Mouse (Mus musculus) hindbrain, embryonic 14.5 days (tissue): Measurements from ENCODE around the gene Cyp27b1. TPM values are rescaled to one million over a fixed set of nuclear protein-coding genes. Genes with fewer than 3 reads are reported as not detected.
A peak's percentile ranks its signal among the peaks of the same experiment; 100 is the strongest.

Experiments
- ATAC-seq: fragments of 200-750 bp; cut with Nextera tagmentation; 2 replicates; pipeline ENCODE4 v1.8.0; 2017; ENCODE audit warnings: moderate number of reproducible peaks, mild to moderate bottlenecking, moderate TSS enrichment, moderate library complexity; ENCODE audit not compliant: low FRiP score
- DNase-seq: peaks from one replicate; pipeline ENCODE4 v3.0.0-alpha.2; 2015; ENCODE audit warnings: low spot score
- H3K27ac ChIP-seq: fragments of 300-500 bp; sonication (generic); 2 replicates; pipeline ENCODE4 v1.5.1; 2014; ENCODE audit warnings: mild to moderate bottlenecking, moderate library complexity
- H3K27me3 ChIP-seq: fragments of 300-500 bp; sonication (generic); 2 replicates; pipeline ENCODE4 v1.6.1; 2014; ENCODE audit warnings: mild to moderate bottlenecking, low read length, mixed read lengths; ENCODE audit not compliant: control insufficient read depth, insufficient read depth
- H3K36me3 ChIP-seq: fragments of 300-500 bp; sonication (generic); replicated peaks from 2 replicates; pipeline ENCODE4 v1.6.1; 2014; ENCODE audit not compliant: control insufficient read depth, insufficient read depth
- H3K4me1 ChIP-seq: fragments of 300-500 bp; sonication (generic); replicated peaks from 2 replicates; pipeline ENCODE4 v1.6.1; 2014; ENCODE audit warnings: antibody characterized with exemption, low read length, mixed read lengths; ENCODE audit not compliant: control insufficient read depth, insufficient read depth
- H3K4me2 ChIP-seq: fragments of 300-500 bp; sonication (generic); replicated peaks from 2 replicates; pipeline ENCODE4 v1.6.1; 2014; ENCODE audit warnings: mild to moderate bottlenecking, moderate library complexity
- H3K4me3 ChIP-seq: fragments of 300-500 bp; sonication (generic); replicated peaks from 2 replicates; pipeline ENCODE4 v1.5.1; 2014; ENCODE audit warnings: mild to moderate bottlenecking, low read length
- H3K9ac ChIP-seq: fragments of 300-500 bp; sonication (generic); 2 replicates; pipeline ENCODE4 v1.6.1; 2014
- H3K9me3 ChIP-seq: fragments of 300-500 bp; sonication (generic); 2 replicates; pipeline ENCODE4 v1.6.1; 2016; ENCODE audit warnings: low read length; ENCODE audit not compliant: control insufficient read depth
- WGBS: fragments of 180-500 bp; shearing (Covaris S2); extraction: QIAGEN DNeasy Blood & Tissue Kit; methylation state at CpG from one replicate; pipeline ENCODE4 v1.1.7; 2014; 5-methylcytosine and 5-hydroxymethylcytosine counted together
- polyA plus RNA-seq: library from polyadenylated mRNA; unstranded; fragments of >200 nt; fragmentation: Nextera tagmentation; extraction: Ambion mirVana; gene quantifications from 2 replicates; pipeline ENCODE4 v1.2.1, GENCODE M21; 2014

Cyp27b1 gene
- polyA plus RNA-seq, result 0.08 TPM in 1 of 2 replicates, not detected in the other

DNA sequence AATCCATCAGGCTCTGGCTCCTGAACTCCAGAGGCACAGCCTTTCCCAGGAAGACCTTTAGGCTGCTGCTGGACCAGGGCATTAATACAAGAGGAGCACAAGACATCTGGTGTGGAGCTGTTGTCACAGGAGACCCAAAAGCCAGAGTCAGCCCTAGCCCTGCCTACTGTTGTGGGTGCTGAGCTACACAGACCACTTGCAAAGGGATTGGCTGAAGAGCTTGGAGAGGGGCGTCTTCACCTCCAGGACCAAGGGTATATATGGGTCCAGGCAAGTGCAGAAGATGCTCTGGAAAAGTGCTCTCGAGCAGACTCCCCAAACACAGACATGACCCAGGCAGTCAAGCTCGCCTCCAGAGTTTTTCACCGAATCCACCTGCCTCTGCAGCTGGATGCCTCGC, at the start of gene Cyp27b1:
Gene Cyp27b1, plus strand, starts transcription at position 297 of the 400 bp plus-strand sequence.
- Histone ChIP-seq H3K27ac (no peak within 1 kb of the TSS), H3K4me2 (no peak within 1 kb of the TSS), H3K9me3 (no peaks in the 10 kb centered on the region), H3K4me3 (peak within 1 kb of the TSS; percentile 11; the same call in 1 of the 2 replicates), H3K27me3 (peaks cover 53% of the 10 kb centered on the region), H3K4me1 (no peaks in the 10 kb centered on the region), H3K36me3 (peaks cover 7% of the 10 kb centered on the region), H3K9ac (no peak within 1 kb of the TSS)
- DNase-seq, result no peak
- ATAC-seq, result no peak
- 37% methylated on average over 5 of the region's 5 CpGs for WGBS

DNA sequence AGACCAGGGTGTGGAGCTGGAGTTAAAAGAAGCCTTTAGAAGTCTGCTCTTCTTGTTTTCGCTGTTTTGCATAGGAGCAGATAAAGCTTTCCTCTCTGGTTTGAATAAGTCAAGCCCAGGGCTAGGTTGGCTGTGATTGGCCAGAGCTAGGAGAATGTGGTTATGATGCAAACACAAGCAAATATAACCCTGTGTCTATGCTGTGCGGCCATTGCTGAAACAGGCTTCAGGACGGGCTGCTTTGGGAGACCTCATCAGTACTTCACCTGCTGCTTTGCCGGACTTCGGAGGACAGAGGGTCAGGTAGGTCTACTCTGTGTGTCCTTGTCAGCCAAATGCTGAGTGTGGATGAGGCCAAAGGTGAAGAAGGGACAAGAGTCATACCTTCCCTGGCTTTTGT, 47.5 kb upstream of the Cyp27b1 start, which contains the start of gene Avil:
Gene Avil, plus strand, starts transcription at position 181 of the 400 bp plus-strand sequence.
- no peak for DNase-seq
- Histone ChIP-seq H3K4me2 (no peak within 1 kb of the TSS), H3K36me3 (peaks cover 39% of the 10 kb centered on the region), H3K9me3 (no peaks in the 10 kb centered on the region), H3K4me3 (no peak within 1 kb of the TSS), H3K4me1 (no peaks in the 10 kb centered on the region), H3K27ac (no peak within 1 kb of the TSS), H3K27me3 (no peaks in the 10 kb centered on the region), H3K9ac (no peak within 1 kb of the TSS)
- 90% methylated on average over 5 of the region's 5 CpGs for WGBS
- no peak for ATAC-seq

DNA sequence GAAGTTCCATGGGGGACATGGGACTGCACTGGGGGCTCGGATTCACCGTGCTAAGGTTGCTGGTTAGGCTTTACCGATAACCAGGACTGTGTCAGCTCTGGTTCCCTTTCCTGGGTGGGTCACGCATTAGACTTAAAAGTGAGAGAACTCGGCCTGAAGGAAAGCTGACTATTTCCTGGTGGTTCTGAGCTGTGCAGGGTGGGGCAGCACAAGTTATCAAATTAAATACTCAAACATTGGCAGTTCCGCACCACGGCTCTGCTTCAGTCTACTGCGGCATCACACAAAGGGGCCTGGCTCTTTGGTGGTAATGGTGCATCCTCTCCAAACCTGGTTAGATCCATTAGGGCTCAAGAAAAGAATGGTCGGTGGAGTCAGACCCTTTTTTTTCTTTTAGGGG, 46.8 kb upstream of the Cyp27b1 start:
- H3K36me3 ChIP-seq, result peaks cover 33% of the 10 kb centered on the region
- H3K9ac ChIP-seq, result no peak overlapping the region
- no peaks in the 10 kb centered on the region for H3K4me1 ChIP-seq
- DNase-seq (no peak), ATAC-seq (no peak)
- H3K4me2 ChIP-seq, result no peak overlapping the region
- H3K9me3 ChIP-seq, result no peaks in the 10 kb centered on the region
- WGBS, result 92% methylated on average over 9 of the region's 9 CpGs
- H3K27ac ChIP-seq, result no peak overlapping the region
- H3K4me3 ChIP-seq, result no peak overlapping the region
- no peaks in the 10 kb centered on the region for H3K27me3 ChIP-seq

DNA sequence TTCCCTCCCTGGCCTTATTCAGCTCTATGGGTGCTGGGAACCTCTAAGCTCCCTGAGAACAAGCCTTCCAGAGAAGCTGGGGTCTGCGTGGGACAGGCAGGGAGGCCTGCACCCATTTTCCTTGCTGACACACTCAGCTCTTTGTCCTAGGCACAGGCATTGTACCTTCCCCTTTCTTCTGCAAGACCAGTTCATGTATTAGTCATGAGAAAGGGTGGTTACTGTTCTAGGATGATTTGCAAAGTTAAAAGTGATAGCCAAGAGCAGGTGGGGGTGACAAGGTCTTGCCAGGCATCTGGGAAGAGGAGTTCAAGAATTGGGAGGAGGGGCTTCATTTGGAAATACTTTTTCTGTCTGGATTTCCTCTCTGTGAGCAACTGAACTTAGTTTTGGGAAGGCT, 46.0 kb upstream of the Cyp27b1 start:
- Histone ChIP-seq H3K4me2 (no peak overlapping the region), H3K27me3 (no peaks in the 10 kb centered on the region), H3K4me1 (no peaks in the 10 kb centered on the region), H3K9me3 (no peaks in the 10 kb centered on the region), H3K9ac (no peak overlapping the region), H3K36me3 (peaks cover 32% of the 10 kb centered on the region), H3K4me3 (no peak overlapping the region), H3K27ac (no peak overlapping the region)
- ATAC-seq, result no peak
- WGBS, result 57% methylated on average over 1 of the region's 1 CpGs
- no peak for DNase-seq

DNA sequence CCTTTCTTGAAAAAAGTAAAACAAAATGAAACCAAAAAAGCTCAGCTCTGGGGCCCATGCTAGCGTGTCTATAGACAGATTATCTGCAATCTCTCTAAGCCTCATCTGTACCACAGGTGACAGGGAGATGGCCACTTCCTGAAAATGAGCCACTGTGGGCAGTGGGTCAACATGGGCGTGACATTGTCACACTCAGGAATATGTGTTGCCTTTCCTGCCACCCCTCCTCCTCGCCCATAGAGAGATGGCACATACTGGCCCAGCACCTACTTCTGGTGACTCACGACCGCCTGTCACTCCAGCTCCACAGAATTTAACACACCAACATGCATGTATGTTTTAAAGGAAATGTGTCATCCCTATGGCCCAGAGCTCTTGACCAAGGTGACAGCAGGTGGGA, 45.3 kb upstream of the Cyp27b1 start:
- no peak overlapping the region for H3K27ac ChIP-seq
- H3K9ac ChIP-seq, result no peak overlapping the region
- DNase-seq (no peak), ATAC-seq (no peak)
- H3K9me3 ChIP-seq, result no peaks in the 10 kb centered on the region
- H3K4me3 ChIP-seq, result no peak overlapping the region
- 91% methylated on average over 5 of the region's 5 CpGs for WGBS
- H3K36me3 ChIP-seq, result peaks cover 25% of the 10 kb centered on the region
- no peaks in the 10 kb centered on the region for H3K27me3 ChIP-seq
- no peak overlapping the region for H3K4me2 ChIP-seq
- H3K4me1 ChIP-seq, result no peaks in the 10 kb centered on the region

DNA sequence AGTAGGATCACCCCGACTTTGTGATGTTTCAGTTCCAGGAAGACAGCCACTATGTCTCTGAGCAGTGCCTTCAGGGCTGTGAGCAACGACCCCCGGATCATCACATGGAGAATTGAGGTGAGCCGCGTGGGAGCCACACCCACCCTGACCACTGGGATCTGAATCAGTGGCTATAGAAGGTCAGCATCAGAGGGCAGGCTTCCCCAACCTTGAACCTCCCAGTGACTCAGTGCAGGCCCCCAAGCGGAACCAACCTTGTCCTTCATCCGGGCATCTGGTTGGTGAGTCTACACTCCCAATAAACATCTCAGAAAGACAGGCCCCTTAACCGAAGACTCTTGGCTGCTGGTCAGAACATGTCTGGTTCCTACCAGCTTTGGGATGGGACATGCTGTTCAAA, 44.7 kb upstream of the Cyp27b1 start:
- DNase-seq (no peak), ATAC-seq (no peak)
- Histone ChIP-seq H3K4me1 (no peaks in the 10 kb centered on the region), H3K4me3 (no peak overlapping the region), H3K4me2 (no peak overlapping the region), H3K27me3 (no peaks in the 10 kb centered on the region), H3K9me3 (no peaks in the 10 kb centered on the region), H3K27ac (no peak overlapping the region), H3K36me3 (peaks cover 20% of the 10 kb centered on the region), H3K9ac (no peak overlapping the region)
- 88% methylated on average over 8 of the region's 8 CpGs for WGBS

DNA sequence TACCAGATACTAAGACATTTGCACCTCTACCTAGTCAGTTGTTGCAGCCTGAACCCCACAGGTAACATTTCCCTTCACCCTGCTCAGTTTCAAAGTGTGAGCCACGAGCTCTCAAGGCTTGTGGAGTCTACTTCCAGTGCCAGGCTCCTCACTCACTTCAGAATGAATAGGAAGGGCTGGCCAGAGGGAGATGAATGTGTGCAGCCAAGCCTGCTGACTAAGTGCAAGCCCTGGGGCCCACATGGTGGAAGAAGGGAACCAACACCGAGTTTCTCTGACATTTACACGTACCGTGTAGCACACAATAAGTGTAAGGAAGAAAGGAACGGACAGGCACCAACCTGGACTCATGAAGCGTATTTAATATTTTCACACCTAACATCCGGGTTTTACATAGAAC, 44.2 kb upstream of the Cyp27b1 start:
- Histone ChIP-seq H3K4me2 (no peak overlapping the region), H3K4me1 (no peaks in the 10 kb centered on the region), H3K4me3 (no peak overlapping the region), H3K9me3 (no peaks in the 10 kb centered on the region), H3K36me3 (peaks cover 15% of the 10 kb centered on the region; the same call in 1 of the 2 replicates), H3K27me3 (no peaks in the 10 kb centered on the region), H3K9ac (no peak overlapping the region), H3K27ac (no peak overlapping the region)
- WGBS, result 69% methylated on average over 7 of the region's 7 CpGs
- no peak for ATAC-seq
- no peak for DNase-seq

DNA sequence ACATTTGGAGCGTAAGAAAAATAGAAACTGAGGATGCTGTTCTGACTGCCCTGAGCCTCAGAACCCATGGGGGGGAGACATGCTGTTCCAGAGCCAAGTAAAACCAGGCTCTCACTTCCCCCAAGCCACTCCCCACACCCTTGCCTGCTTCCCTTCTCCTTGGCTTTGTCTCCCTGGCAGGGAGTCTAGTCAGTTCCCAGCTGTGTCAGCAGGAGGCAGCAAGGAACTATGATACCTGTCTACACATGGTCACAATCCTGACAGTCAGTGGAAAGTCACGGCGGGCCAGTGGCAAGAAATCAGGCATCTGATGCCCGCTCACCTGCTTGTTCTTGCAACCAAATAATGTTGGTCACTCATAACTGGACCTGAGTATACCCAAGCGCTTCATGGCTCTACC, 31.6 kb upstream of the Cyp27b1 start:
- WGBS, result 64% methylated on average over 5 of the region's 5 CpGs
- H3K27me3 ChIP-seq, result no peaks in the 10 kb centered on the region
- no peak overlapping the region for H3K4me2 ChIP-seq
- no peak overlapping the region for H3K9ac ChIP-seq
- H3K4me3 ChIP-seq, result no peak overlapping the region
- no peaks in the 10 kb centered on the region for H3K36me3 ChIP-seq
- H3K9me3 ChIP-seq, result no peaks in the 10 kb centered on the region
- DNase-seq (no peak), ATAC-seq (no peak)
- no peak overlapping the region for H3K27ac ChIP-seq
- no peaks in the 10 kb centered on the region for H3K4me1 ChIP-seq

DNA sequence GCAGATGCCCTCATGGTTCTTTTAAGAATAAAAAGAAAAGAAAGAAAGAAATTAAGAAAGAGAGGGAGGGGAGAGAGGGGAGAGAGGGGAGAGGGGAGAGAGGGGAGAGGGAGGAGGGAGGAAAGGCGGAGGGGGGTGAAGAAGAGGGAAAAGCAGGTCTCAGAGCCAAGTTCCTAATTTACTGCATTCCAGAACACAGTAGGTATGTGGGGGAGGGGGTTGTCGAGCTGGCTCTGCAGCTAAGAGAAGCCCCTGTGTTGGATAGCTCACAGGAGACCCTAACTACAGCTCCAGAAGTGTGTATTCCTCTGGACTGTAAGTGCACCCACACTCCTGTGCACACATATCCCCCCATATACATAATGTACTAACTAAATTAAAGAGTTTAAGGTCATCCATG, 31.0 kb upstream of the Cyp27b1 start:
- no peak overlapping the region for H3K4me2 ChIP-seq
- WGBS, result 21% methylated on average over 2 of the region's 2 CpGs
- no peak overlapping the region for H3K27ac ChIP-seq
- H3K27me3 ChIP-seq, result no peaks in the 10 kb centered on the region
- H3K36me3 ChIP-seq, result peaks cover 5% of the 10 kb centered on the region
- ATAC-seq, result no peak
- no peak overlapping the region for H3K4me3 ChIP-seq
- no peaks in the 10 kb centered on the region for H3K9me3 ChIP-seq
- no peaks in the 10 kb centered on the region for H3K4me1 ChIP-seq
- H3K9ac ChIP-seq, result no peak overlapping the region
- DNase-seq, result no peak

DNA sequence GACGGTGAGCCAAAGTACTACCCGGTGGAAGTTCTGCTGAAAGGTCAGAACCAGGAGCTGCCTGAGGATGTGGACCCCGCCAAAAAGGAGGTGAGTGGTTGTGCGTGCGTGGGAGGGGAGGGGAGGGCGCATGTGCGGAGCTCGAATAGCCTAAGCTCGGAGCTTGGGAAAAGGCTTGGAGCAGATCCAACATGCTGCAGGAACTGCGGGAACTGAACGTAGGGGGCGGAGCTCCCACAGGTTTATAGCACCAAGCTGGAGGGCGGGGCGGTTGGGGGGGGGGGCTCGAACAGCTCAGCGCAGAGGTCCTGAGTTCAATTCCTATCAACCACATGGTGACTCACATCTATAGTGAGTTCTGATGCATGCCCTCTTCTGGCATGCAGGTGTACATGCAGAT, 29.6 kb upstream of the Cyp27b1 start:
- H3K36me3 ChIP-seq, result peaks cover 17% of the 10 kb centered on the region
- no peaks in the 10 kb centered on the region for H3K4me1 ChIP-seq
- no peak overlapping the region for H3K4me3 ChIP-seq
- DNase-seq (no peak), ATAC-seq (no peak)
- 80% methylated on average over 16 of the region's 16 CpGs for WGBS
- H3K9me3 ChIP-seq, result no peaks in the 10 kb centered on the region
- no peaks in the 10 kb centered on the region for H3K27me3 ChIP-seq
- H3K9ac ChIP-seq, result no peak overlapping the region
- H3K4me2 ChIP-seq, result no peak overlapping the region
- H3K27ac ChIP-seq, result no peak overlapping the region
